Mouse (Mus musculus) liver, adult 2 months (tissue): ENCODE measurements at regions not wholly inside any gene's neighbourhood (a gene's known extent, or its start where the extent isn't known, plus 50 kb on each side); places are given as distances from the start of the nearest gene placed in this dataset.

ENCODE experiments used
- CTCF ChIP-seq: fragments of 200-500 bp; IDR thresholded peaks from 2 replicates; pipeline ENCODE4 v1.5.1; 2011; ENCODE audit warnings: low read depth, low read length, control low read depth
- POLR2A ChIP-seq: fragments of 200-500 bp; IDR thresholded peaks from 2 replicates; pipeline ENCODE4 v1.6.1; 2011; ENCODE audit warnings: low read length, control low read depth; ENCODE audit not compliant: insufficient read depth; ENCODE audit errors: extremely low read depth

DNA sequence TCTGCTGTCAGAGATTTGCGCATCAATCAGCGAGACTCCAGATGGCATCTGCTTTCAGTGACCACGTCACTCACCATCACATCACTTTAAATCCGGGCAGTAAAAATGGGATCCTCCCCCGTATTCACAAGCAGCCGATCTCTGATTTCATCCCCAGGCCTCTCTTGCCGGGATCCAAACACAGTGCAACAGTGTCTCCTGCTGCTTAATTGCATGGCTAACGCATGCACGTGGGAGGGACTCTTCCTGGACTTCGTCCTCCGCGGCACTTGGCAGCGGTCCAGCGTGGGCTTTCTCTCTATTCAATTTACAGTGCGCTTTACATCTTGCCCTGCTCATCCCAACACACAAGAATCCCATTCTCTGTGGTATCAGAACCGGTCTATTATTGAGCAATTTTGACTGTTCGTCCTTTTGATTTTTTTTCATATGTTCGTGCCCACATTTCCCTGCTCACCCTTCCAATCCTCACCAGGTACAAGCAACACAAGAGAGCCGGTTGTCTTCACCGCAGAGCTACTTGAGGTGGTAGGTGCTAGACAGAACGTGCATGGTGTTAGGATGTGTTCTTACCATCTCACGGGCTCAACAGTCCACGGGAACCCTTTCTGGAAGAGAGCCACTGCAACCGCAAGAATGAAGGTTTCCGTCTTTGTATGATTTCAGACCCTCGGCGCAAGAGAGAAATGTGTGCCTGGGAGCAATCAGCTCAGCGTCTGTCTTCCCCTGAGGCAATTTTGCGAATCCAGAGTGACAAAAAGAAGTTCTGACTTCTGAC, 109.3 kb downstream of the Tbx4 start:
- TF ChIP-seq POLR2A (no peak), CTCF (0 out of 2 replicates have a peak, but pooled peaks have one; percentile 9)
